Mouse (Mus musculus): ENCODE data around the gene Hsd17b11. TPM values are rescaled to one million over a fixed set of nuclear protein-coding genes. Genes with fewer than 3 reads are reported as not detected.
"Not testable (repeated sequence)": the region's sequence is repeated elsewhere in the genome, so short reads cannot be mapped to it uniquely, and the experiment has no call there.

Hsd17b11 gene
- polyA plus RNA-seq, 1 experiment from 2014 or later = 3.5 TPM

DNA sequence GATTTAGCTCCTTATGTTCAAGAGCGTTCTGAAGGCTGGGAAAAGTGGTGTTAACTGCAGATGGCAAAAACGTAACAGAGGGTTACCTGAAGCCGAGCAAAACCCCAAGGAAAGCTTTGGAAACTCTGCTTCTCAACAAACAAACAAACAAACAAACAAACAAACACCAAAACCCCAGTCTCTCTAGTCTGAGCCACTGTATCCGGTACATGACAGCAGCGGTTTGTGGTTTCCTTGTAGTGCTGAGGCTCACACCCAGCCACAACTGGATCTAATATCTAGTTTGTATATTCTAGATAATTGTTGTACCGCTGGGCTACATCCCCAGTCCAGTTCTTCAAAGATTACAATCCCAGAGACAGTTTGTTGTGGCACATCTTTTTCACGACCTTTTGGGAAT lies 46.0 kb downstream of the Hsd17b11 start:
- 89% methylated on average over 7 of the region's 7 CpGs for WGBS
- Histone ChIP-seq H3K4me1 (replicated peaks; ENCODE audit: control insufficient read depth, insufficient read depth, low read length) (no peaks in the 10 kb centered on the region), H3K27ac (no peak overlapping the region), H3K9me3 (ENCODE audit: control insufficient read depth, low read length) (no peaks in the 10 kb centered on the region), H3K9ac (no peak overlapping the region), H3K4me2 (replicated peaks) (no peak overlapping the region), H3K27me3 (ENCODE audit: control insufficient read depth, insufficient read depth, low read length) (no peaks in the 10 kb centered on the region), H3K36me3 (replicated peaks; ENCODE audit: control insufficient read depth, insufficient read depth) (no peaks in the 10 kb centered on the region), H3K4me3 (replicated peaks; ENCODE audit: low read length) (no peak overlapping the region)
- DNase-seq (ENCODE audit: low spot score) (no peak), ATAC-seq (ENCODE audit: low FRiP score) (no peak)

DNA sequence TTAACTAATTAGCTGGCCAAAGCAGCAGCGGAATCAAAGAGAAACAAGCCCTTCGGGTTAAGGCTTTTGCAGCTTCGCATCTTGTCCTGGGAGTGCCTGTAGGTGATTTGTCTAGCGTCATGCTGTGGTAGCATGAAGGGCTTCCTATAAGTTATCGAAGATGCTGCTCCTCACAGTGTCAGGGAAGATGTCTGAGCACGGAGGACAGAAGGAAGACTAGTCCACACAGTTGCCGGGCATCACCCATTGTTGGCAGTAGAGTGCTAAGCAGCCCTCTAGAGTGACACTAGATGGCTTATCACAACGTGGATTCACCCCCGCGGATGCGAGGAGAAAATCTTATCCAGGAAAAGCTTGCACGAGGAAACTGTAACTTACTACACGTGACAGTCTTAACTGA lies 48.9 kb downstream of the Hsd17b11 start:
- Histone ChIP-seq H3K9ac (no peak overlapping the region), H3K36me3 (replicated peaks; ENCODE audit: control insufficient read depth, insufficient read depth) (no peaks in the 10 kb centered on the region), H3K9me3 (ENCODE audit: control insufficient read depth, low read length) (no peaks in the 10 kb centered on the region), H3K27ac (no peak overlapping the region), H3K27me3 (ENCODE audit: control insufficient read depth, insufficient read depth, low read length) (no peaks in the 10 kb centered on the region), H3K4me2 (replicated peaks) (no peak overlapping the region), H3K4me3 (replicated peaks; ENCODE audit: low read length) (no peak overlapping the region), H3K4me1 (replicated peaks; ENCODE audit: control insufficient read depth, insufficient read depth, low read length) (no peaks in the 10 kb centered on the region)
- 83% methylated on average over 13 of the region's 13 CpGs for WGBS
- DNase-seq (ENCODE audit: low spot score) (no peak), ATAC-seq (ENCODE audit: low FRiP score) (no peak)

DNA sequence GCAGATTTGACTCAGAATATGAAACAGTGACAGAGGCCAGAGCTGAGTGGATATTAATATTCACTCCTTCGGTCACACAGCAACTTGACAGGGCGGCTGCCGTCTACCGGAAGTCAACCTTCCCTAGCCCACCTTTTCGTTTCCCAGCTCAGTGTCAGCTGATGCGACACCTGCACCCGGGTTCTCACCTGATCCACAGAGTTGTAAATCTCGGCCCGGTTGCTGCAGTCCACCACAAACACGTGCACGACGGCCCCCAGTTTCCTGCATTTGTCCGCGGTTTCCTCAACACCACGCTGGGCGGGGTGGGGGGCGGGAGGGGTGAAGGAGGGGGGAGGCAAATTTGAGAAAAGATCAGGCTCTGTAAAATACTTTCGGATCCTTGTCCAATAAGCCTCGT lies 49.3 kb downstream of the Hsd17b11 start:
- WGBS = 73% methylated on average over 19 of the region's 19 CpGs
- Histone ChIP-seq H3K9ac (no peak overlapping the region), H3K4me2 (replicated peaks) (no peak overlapping the region), H3K4me1 (replicated peaks; ENCODE audit: control insufficient read depth, insufficient read depth, low read length) (no peaks in the 10 kb centered on the region), H3K27me3 (ENCODE audit: control insufficient read depth, insufficient read depth, low read length) (no peaks in the 10 kb centered on the region), H3K4me3 (replicated peaks; ENCODE audit: low read length) (no peak overlapping the region), H3K9me3 (ENCODE audit: control insufficient read depth, low read length) (no peaks in the 10 kb centered on the region), H3K36me3 (replicated peaks; ENCODE audit: control insufficient read depth, insufficient read depth) (no peaks in the 10 kb centered on the region), H3K27ac (no peak overlapping the region)
- DNase-seq (ENCODE audit: low spot score) = no peak
- ATAC-seq (ENCODE audit: low FRiP score) = no peak

DNA sequence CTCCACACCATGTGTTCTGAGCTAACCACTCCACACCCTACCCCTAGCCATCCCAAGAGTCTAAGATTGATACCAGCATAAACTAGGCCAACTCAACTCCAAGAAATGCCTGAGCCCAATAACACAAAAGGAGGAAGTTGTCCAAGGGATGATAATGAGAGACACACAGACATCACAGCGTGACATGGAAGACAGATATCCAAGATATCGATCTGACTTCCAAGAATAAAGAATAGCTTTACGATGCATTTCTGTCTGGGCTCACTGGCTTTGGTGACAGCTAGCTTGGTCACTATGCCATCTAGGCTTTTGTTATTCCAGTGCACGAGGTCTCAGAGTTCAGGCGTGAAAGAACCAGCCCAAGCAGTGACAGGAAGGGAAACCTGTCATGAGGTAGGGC lies 50.7 kb downstream of the Hsd17b11 start:
- whole genome bisulfite sequencing = 71% methylated on average over 5 of the region's 5 CpGs
- no peak for DNase-seq (ENCODE audit: low spot score)
- no peaks in the 10 kb centered on the region for H3K36me3 ChIP-seq (replicated peaks; ENCODE audit: control insufficient read depth, insufficient read depth)

DNA sequence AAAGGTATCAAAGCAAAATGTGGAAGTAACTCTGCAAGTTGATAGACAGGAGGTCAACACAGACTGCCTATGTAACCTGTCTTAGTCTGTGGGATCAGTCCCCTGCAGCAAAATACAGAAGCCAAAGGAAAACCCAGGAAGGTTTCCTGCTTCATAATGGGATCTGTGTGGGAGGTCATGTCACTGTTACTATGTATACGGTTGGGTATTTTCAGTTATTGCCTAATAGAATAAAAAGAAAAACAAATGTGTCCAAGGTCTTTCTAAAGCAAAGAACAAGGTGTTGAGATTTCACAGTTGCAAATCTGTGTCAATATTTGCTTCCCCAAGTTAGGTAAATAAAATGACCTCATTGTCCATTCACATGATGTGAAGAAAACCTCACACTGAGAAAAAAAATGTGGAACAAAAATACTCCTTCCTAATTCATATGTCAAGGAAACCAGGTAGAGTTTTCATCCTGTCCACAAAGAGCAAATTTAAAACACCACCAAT lies 58.7 kb downstream of the Hsd17b11 start:
- no peaks in the 10 kb centered on the region for H3K4me1 ChIP-seq (replicated peaks; ENCODE audit: control insufficient read depth, insufficient read depth, low read length)
- no peaks in the 10 kb centered on the region for H3K27me3 ChIP-seq (ENCODE audit: control insufficient read depth, insufficient read depth, low read length)
- no peaks in the 10 kb centered on the region for H3K36me3 ChIP-seq (replicated peaks; ENCODE audit: control insufficient read depth, insufficient read depth)
- no peak overlapping the region for H3K27ac ChIP-seq
- no peak overlapping the region for H3K4me2 ChIP-seq (replicated peaks)
- ATAC-seq (ENCODE audit: low FRiP score) = no peak
- no peak overlapping the region for H3K9ac ChIP-seq
- H3K4me3 ChIP-seq (replicated peaks; ENCODE audit: low read length) = no peak overlapping the region
- 77% methylated on average over 1 of the region's 1 CpGs for WGBS
- no peaks in the 10 kb centered on the region for H3K9me3 ChIP-seq (ENCODE audit: control insufficient read depth, low read length)
- DNase-seq (ENCODE audit: low spot score) = no peak

More for the DNA sequence above, 50.7 kb downstream of the Hsd17b11 start:
- Histone ChIP-seq H3K9me3 (ENCODE audit: control insufficient read depth, low read length) (no peaks in the 10 kb centered on the region), H3K27ac (no peak overlapping the region), H3K27me3 (ENCODE audit: control insufficient read depth, insufficient read depth, low read length) (no peaks in the 10 kb centered on the region), H3K9ac (no peak overlapping the region), H3K4me2 (replicated peaks) (no peak overlapping the region), H3K4me1 (replicated peaks; ENCODE audit: control insufficient read depth, insufficient read depth, low read length) (no peaks in the 10 kb centered on the region), H3K4me3 (replicated peaks; ENCODE audit: low read length) (no peak overlapping the region)
- ATAC-seq (ENCODE audit: low FRiP score) = no peak

DNA sequence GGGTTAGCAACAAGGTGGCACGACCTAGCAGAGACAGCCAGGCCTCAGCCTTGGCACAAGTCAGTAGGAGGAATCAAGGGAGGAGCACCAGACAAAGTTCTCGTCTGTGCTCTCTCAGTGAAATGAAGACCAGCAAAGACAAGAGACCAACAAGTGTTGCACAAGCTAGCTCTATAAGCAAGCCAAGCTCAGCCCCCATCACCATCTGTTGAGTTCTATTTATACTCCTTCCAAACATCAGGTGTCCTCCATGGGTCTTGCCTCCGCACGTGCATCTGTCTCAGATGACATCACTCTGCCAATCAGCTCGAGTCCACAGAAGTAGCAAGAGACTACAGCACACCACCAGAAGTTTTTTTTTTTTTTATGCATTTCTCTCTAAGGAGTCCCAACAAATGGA lies 67.1 kb downstream of the Hsd17b11 start:
- Histone ChIP-seq H3K4me1 (replicated peaks; ENCODE audit: control insufficient read depth, insufficient read depth, low read length) (no peaks in the 10 kb centered on the region), H3K27ac (no peak overlapping the region), H3K4me2 (replicated peaks) (no peak overlapping the region), H3K36me3 (replicated peaks; ENCODE audit: control insufficient read depth, insufficient read depth) (no peaks in the 10 kb centered on the region), H3K27me3 (ENCODE audit: control insufficient read depth, insufficient read depth, low read length) (no peaks in the 10 kb centered on the region), H3K9ac (no peak overlapping the region), H3K9me3 (ENCODE audit: control insufficient read depth, low read length) (no peaks in the 10 kb centered on the region), H3K4me3 (replicated peaks; ENCODE audit: low read length) (no peak overlapping the region)
- ATAC-seq (ENCODE audit: low FRiP score) = no peak
- no peak for DNase-seq (ENCODE audit: low spot score)
- 83% methylated on average over 5 of the region's 5 CpGs for WGBS

DNA sequence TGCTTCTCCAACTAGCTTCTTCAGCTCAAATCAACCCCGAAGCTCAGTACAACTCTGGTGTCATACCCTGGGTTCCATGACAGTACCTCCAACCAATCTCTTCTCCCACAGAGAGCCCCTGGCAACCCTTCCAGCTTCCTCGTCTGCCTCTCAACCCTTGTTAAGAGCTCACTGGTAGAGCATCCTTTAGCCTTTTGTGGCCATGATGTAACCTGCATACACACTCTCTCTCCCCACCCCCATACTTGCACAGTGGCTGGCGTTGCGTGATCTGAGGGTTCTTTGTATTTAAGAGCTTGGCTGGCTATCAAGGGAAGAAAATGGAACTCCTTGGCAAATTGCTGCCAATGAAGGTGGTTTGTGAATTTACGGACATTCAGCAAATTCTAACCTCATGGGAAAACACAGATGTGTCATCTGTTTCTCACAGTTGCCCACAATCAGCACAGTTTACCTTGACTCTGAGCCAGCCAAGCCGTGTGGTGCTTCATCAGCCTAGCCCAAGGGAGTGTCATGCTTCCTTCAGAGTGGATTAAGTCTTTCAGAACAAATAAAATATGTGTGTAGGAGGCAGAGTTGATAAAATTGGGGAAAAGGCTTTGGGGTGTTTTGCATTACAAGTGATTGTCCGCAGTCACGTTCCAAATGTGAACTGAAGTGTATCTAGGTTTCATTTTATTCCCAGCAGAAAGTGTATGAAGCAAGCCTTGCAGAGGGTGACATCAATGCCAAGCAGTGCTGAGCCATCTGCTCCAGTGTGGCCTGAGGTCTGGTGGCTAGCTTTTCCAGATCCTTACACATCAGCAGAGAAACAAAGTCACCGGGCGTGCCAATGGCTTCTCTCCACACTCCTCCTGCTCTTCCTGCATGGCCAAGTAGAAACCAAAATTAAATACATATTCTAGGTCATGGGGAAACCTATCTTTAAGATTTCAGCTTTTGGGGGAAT lies 68.3 kb downstream of the Hsd17b11 start:
- ATAC-seq (ENCODE audit: low FRiP score) = no peak
- 79% methylated on average over 10 of the region's 10 CpGs for WGBS
- Histone ChIP-seq H3K9ac (no peak overlapping the region), H3K27ac (no peak overlapping the region), H3K4me3 (replicated peaks; ENCODE audit: low read length) (no peak overlapping the region), H3K9me3 (ENCODE audit: control insufficient read depth, low read length) (no peaks in the 10 kb centered on the region), H3K36me3 (replicated peaks; ENCODE audit: control insufficient read depth, insufficient read depth) (no peaks in the 10 kb centered on the region), H3K4me1 (replicated peaks; ENCODE audit: control insufficient read depth, insufficient read depth, low read length) (no peaks in the 10 kb centered on the region), H3K4me2 (replicated peaks) (no peak overlapping the region), H3K27me3 (ENCODE audit: control insufficient read depth, insufficient read depth, low read length) (no peaks in the 10 kb centered on the region)
- no peak for DNase-seq (ENCODE audit: low spot score)

DNA sequence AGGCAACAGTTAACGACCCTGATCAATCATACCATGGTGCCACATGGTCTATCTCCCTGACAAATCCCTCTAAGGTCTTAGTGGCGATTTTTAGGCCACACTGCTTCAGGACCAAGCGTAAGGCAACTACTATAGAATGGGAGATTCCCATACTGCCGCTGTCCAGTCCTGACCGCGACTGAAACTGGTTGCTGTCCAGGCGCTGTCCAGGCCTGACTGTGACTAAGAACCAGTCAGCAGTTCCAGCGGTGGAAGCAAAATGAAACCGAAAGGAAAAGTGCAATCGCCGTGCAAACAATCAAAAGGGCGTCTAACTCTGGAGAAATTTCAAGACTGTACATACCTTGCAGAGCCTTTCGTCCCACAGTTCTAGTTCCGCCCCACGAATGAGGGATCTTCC lies 71.6 kb downstream of the Hsd17b11 start:
- H3K27ac ChIP-seq; H3K9ac ChIP-seq; H3K9me3 ChIP-seq (ENCODE audit: control insufficient read depth, low read length); H3K4me1 ChIP-seq (replicated peaks; ENCODE audit: control insufficient read depth, insufficient read depth, low read length); H3K4me3 ChIP-seq (replicated peaks; ENCODE audit: low read length); H3K4me2 ChIP-seq (replicated peaks); ATAC-seq (ENCODE audit: low FRiP score); H3K36me3 ChIP-seq (replicated peaks; ENCODE audit: control insufficient read depth, insufficient read depth); H3K27me3 ChIP-seq (ENCODE audit: control insufficient read depth, insufficient read depth, low read length); DNase-seq (ENCODE audit: low spot score): not testable (repeated sequence)
- WGBS = 91% methylated on average over 15 of the region's 15 CpGs

DNA sequence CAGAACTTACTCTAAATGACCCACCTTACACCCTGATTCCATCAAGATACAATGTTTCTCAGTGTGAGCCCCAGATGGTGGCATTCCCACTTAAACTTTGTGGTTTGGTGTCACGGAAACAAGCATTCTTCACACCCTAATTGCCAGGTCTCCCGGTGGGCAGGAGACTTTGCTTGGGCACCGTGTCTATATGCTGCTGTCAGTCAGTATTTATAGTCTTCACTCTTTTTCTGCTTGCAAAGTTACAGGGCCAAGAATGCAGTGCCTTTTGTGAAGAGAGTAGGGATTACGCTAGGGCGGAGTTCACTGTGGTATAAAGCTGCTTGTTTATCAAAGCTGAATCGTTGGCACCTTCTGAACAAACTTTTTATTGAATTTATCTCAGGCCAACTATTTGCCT lies 78.5 kb downstream of the Hsd17b11 start:
- Histone ChIP-seq H3K27ac (no peak overlapping the region), H3K27me3 (ENCODE audit: control insufficient read depth, insufficient read depth, low read length) (peaks cover 22% of the 10 kb centered on the region), H3K9ac (no peak overlapping the region), H3K36me3 (replicated peaks; ENCODE audit: control insufficient read depth, insufficient read depth) (no peaks in the 10 kb centered on the region), H3K4me3 (replicated peaks; ENCODE audit: low read length) (no peak overlapping the region), H3K4me1 (replicated peaks; ENCODE audit: control insufficient read depth, insufficient read depth, low read length) (peaks cover 7% of the 10 kb centered on the region), H3K9me3 (ENCODE audit: control insufficient read depth, low read length) (0 out of 2 replicates have a peak, but pooled peaks cover 5% of the 10 kb centered on the region), H3K4me2 (replicated peaks) (no peak overlapping the region)
- no peak for DNase-seq (ENCODE audit: low spot score)
- WGBS = 35% methylated on average over 6 of the region's 6 CpGs
- peak; percentile 57; the same call in 1 of the 2 replicates for ATAC-seq (ENCODE audit: low FRiP score)

Measured in hindbrain, embryonic 14.5 days (tissue).